Mouse (Mus musculus) forebrain, embryonic 11.5 days (tissue): Measurements from ENCODE around the gene Atp6v1e2. TPM values are rescaled to one million over a fixed set of nuclear protein-coding genes. Genes with fewer than 3 reads are reported as not detected.

Experiments used
- ATAC-seq: fragments of 200-750 bp; cut with Nextera tagmentation; replicated peaks from 2 replicates; pipeline ENCODE4 v1.8.0; 2017; ENCODE audit warnings: moderate TSS enrichment; ENCODE audit not compliant: low FRiP score
- DNase-seq: peaks from one replicate; pipeline ENCODE4 v3.0.0-alpha.2; 2017; ENCODE audit warnings: low spot score
- H3K27ac ChIP-seq: fragments of 300-500 bp; sonication (generic); 2 replicates; pipeline ENCODE4 v1.5.1; 2014; ENCODE audit warnings: low read depth, low read length
- H3K27me3 ChIP-seq: fragments of 300-500 bp; sonication (generic); 2 replicates; pipeline ENCODE4 v1.6.1; 2014; ENCODE audit warnings: mild to moderate bottlenecking, low read length, mixed read lengths; ENCODE audit not compliant: control insufficient read depth, insufficient read depth
- H3K36me3 ChIP-seq: fragments of 300-500 bp; sonication (generic); 2 replicates; pipeline ENCODE4 v1.6.1; 2014; ENCODE audit warnings: mild to moderate bottlenecking, low read length, moderate library complexity, mixed read lengths; ENCODE audit not compliant: control insufficient read depth, insufficient read depth
- H3K4me1 ChIP-seq: fragments of 300-500 bp; sonication (generic); replicated peaks from 2 replicates; pipeline ENCODE4 v1.6.1; 2014; ENCODE audit warnings: low read length, mixed read lengths; ENCODE audit not compliant: control insufficient read depth, insufficient read depth
- H3K4me2 ChIP-seq: fragments of 300-500 bp; sonication (generic); 2 replicates; pipeline ENCODE4 v1.6.1; 2014; ENCODE audit warnings: low read depth, mild to moderate bottlenecking, low read length, moderate library complexity, mixed read lengths; ENCODE audit not compliant: severe bottlenecking
- H3K4me3 ChIP-seq: fragments of 300-500 bp; sonication (generic); 2 replicates; pipeline ENCODE4 v1.5.1; 2014; ENCODE audit warnings: low read depth, low read length
- H3K9ac ChIP-seq: fragments of 300-500 bp; sonication (generic); 2 replicates; pipeline ENCODE4 v1.6.1; 2014; ENCODE audit warnings: low read length
- H3K9me3 ChIP-seq: fragments of 300-500 bp; sonication (generic); 2 replicates; pipeline ENCODE4 v1.6.1; 2016; ENCODE audit warnings: low read length, mixed read lengths; ENCODE audit not compliant: control insufficient read depth
- WGBS: fragments of 180-500 bp; shearing (Covaris S2); extraction: QIAGEN DNeasy Blood & Tissue Kit; methylation state at CpG from one replicate; pipeline ENCODE4 v1.1.7; 2014; 5-methylcytosine and 5-hydroxymethylcytosine counted together
- polyA plus RNA-seq: library from polyadenylated mRNA; unstranded; fragments of >200 nt; fragmentation: Nextera tagmentation; extraction: Ambion mirVana; gene quantifications from 2 replicates; pipeline ENCODE4 v1.2.1, GENCODE M21; 2014

The Atp6v1e2 gene
- polyA plus RNA-seq, 1 experiment from 2014 or later = not detected

DNA sequence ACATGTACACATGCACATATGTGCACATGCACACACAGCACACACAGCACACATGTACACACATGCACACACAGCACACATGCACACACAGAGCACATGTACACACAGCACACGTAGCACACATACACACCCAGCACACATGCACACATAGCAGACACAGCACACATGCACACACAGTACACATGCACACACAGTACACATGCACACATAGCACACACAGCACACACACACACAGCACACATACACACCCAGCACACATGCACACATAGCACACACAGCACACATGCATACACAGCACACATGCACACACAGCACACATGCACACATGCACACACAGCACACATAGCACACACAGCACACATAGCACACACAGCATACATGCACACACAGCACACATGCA is 33.5 kb upstream of the Atp6v1e2 start:
- no peak overlapping the region for H3K4me3 ChIP-seq

DNA sequence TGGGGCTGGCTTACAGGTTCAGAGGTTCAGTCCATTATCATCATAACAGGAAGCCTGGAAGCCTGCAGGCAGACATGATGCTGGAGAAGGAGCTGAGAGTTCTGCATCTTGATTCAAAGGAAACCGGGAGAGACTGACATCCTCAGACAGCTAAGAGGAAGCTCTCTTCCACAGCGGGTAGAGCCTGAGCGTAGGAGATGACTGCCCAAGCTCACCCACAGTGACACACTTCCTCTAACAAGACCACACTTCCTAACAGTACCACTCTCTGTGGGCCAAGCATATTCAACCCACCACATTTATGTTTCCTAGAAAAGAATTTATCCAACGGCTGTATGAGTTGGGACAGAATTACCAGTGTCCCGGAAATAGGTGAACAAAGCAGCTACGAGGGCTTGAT is 30.8 kb upstream of the Atp6v1e2 start:
- ATAC-seq (no peak), DNase-seq (no peak)
- no peaks in the 10 kb centered on the region for H3K27me3 ChIP-seq
- no peak overlapping the region for H3K9ac ChIP-seq
- H3K4me2 ChIP-seq = no peak overlapping the region
- H3K4me1 ChIP-seq = no peaks in the 10 kb centered on the region
- no peaks in the 10 kb centered on the region; the same call in 1 of the 2 replicates for H3K36me3 ChIP-seq
- no peak overlapping the region for H3K27ac ChIP-seq
- no peak overlapping the region for H3K4me3 ChIP-seq
- H3K9me3 ChIP-seq = no peaks in the 10 kb centered on the region
- WGBS = 88% methylated on average over 6 of the region's 6 CpGs

More for the DNA sequence above, 33.5 kb upstream of the Atp6v1e2 start:
- Histone ChIP-seq H3K9me3 (no peaks in the 10 kb centered on the region), H3K27ac (no peak overlapping the region), H3K4me1 (no peaks in the 10 kb centered on the region), H3K4me2 (no peak overlapping the region), H3K27me3 (no peaks in the 10 kb centered on the region), H3K9ac (no peak overlapping the region), H3K36me3 (no peaks in the 10 kb centered on the region; the same call in 1 of the 2 replicates)
- ATAC-seq (no peak), DNase-seq (no peak)
- WGBS = 86% methylated on average over 1 of the region's 1 CpGs

GRCm38 (mm10) chr17:86976387-86976786 is 28.7 kb upstream of the Atp6v1e2 start:
- H3K36me3 ChIP-seq = no peaks in the 10 kb centered on the region; the same call in 1 of the 2 replicates
- H3K9me3 ChIP-seq = no peaks in the 10 kb centered on the region
- DNase-seq (no peak), ATAC-seq (no peak)
- H3K4me1 ChIP-seq = no peaks in the 10 kb centered on the region
- 87% methylated on average over 10 of the region's 10 CpGs for WGBS
- H3K27me3 ChIP-seq = no peaks in the 10 kb centered on the region
- H3K9ac ChIP-seq = no peak overlapping the region
- H3K27ac ChIP-seq = no peak overlapping the region
- no peak overlapping the region for H3K4me3 ChIP-seq
- H3K4me2 ChIP-seq = no peak overlapping the region

DNA sequence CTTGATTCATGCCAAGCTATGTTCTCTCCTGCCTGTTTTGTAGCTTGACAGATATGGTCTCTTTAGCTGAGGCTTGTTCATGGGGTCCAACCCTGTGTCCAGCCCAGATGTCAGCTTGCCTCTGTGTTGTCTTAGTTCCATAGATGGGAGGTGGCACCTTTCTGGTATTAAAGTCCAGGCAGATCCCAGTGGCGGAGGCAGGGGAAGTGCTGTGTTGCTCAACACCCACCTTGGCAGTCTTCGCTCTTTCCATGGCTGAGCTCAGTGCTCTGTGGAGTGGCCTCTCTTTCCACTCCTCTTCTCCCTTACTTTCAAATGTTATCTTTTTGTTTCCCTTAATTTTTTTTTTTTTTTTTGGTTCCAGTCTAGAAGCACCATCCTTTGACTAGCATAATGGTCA is 25.4 kb upstream of the Atp6v1e2 start:
- H3K4me3 ChIP-seq = no peak overlapping the region
- no peak for ATAC-seq
- H3K9ac ChIP-seq = no peak overlapping the region
- H3K27ac ChIP-seq = no peak overlapping the region
- no peaks in the 10 kb centered on the region for H3K27me3 ChIP-seq
- no peak overlapping the region for H3K4me2 ChIP-seq
- WGBS = 100% methylated on average over 2 of the region's 2 CpGs
- no peaks in the 10 kb centered on the region for H3K4me1 ChIP-seq
- no peaks in the 10 kb centered on the region for H3K36me3 ChIP-seq
- DNase-seq = no peak
- H3K9me3 ChIP-seq = no peaks in the 10 kb centered on the region

- Histone ChIP-seq H3K36me3 (no peaks in the 10 kb centered on the region), H3K9ac (no peak overlapping the region), H3K4me2 (no peak overlapping the region), H3K27me3 (no peaks in the 10 kb centered on the region), H3K4me1 (no peaks in the 10 kb centered on the region), H3K27ac (no peak overlapping the region), H3K4me3 (no peak overlapping the region), H3K9me3 (no peaks in the 10 kb centered on the region)
- DNase-seq = no peak
- WGBS = 88% methylated on average over 7 of the region's 7 CpGs
- no peak for ATAC-seq
These were observed 24.2 kb upstream of the Atp6v1e2 start for GRCm38 (mm10) chr17:86971860-86972259.

GRCm38 (mm10) chr17:86971036-86971435 is 23.3 kb upstream of the Atp6v1e2 start:
- DNase-seq (no peak), ATAC-seq (no peak)
- WGBS = 77% methylated on average over 5 of the region's 5 CpGs
- H3K4me3 ChIP-seq = no peak overlapping the region
- no peaks in the 10 kb centered on the region for H3K4me1 ChIP-seq
- H3K9me3 ChIP-seq = no peaks in the 10 kb centered on the region
- no peaks in the 10 kb centered on the region for H3K27me3 ChIP-seq
- no peaks in the 10 kb centered on the region for H3K36me3 ChIP-seq
- H3K27ac ChIP-seq = no peak overlapping the region
- no peak overlapping the region for H3K4me2 ChIP-seq
- no peak overlapping the region for H3K9ac ChIP-seq

GRCm38 (mm10) chr17:86970026-86970750 is 22.5 kb upstream of the Atp6v1e2 start:
- no peak overlapping the region for H3K9ac ChIP-seq
- DNase-seq = no peak
- H3K36me3 ChIP-seq = no peaks in the 10 kb centered on the region

DNA sequence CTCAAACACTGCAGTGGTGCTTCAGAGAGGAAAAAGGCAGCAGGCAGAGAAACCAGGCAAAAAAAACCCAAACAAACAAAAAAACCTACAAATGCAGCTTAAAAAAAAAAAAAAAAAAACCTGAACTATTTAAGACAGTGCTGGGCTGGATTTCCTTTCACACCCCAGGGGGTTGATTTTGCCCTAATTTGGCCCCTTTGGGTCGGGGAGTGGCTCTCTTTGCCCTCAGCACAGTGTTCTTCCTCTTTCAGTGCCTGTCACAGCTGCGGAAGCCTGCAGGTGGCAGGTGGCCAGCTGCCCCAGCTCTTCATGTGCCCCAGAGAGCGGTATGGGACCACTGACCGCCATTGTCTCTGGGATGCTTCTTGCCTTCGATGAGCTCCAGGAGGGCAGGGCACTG is 21.9 kb upstream of the Atp6v1e2 start:
- Histone ChIP-seq H3K4me1 (no peaks in the 10 kb centered on the region; the same call in 1 of the 2 replicates), H3K27ac (no peak overlapping the region), H3K4me3 (no peak overlapping the region), H3K9me3 (no peaks in the 10 kb centered on the region), H3K9ac (no peak overlapping the region), H3K4me2 (no peak overlapping the region), H3K27me3 (no peaks in the 10 kb centered on the region), H3K36me3 (no peaks in the 10 kb centered on the region)
- no peak for ATAC-seq
- 66% methylated on average over 5 of the region's 5 CpGs for WGBS
- no peak for DNase-seq

More at GRCm38 (mm10) chr17:86970026-86970750, 22.5 kb upstream of the Atp6v1e2 start:
- 95% methylated on average over 15 of the region's 15 CpGs for WGBS
- H3K4me3 ChIP-seq = no peak overlapping the region
- no peak overlapping the region for H3K4me2 ChIP-seq
- no peak overlapping the region for H3K27ac ChIP-seq
- no peaks in the 10 kb centered on the region for H3K27me3 ChIP-seq
- no peaks in the 10 kb centered on the region; the same call in 1 of the 2 replicates for H3K4me1 ChIP-seq
- ATAC-seq = no peak
- no peaks in the 10 kb centered on the region for H3K9me3 ChIP-seq

DNA sequence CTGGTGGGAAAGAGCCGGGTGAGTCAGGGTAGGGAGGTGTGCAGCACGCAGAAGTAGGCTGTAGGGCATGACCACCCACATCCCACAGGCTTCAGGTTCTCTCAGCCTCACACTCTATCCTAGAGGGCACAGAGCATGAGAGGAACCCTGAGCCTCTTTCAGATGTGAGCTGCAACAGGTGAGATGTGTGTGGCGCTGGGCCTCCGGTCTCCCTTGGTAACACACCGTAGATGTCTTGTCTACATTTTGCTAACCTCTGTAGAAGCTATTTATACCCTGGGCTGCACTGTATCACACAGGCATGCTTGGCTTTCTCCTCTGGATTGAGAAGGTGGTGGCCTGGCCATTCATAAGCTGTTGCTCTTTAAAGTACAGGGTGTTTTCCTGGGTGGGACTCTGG is 20.9 kb upstream of the Atp6v1e2 start:
- ATAC-seq (no peak), DNase-seq (no peak)
- WGBS = 94% methylated on average over 5 of the region's 5 CpGs
- Histone ChIP-seq H3K4me3 (no peak overlapping the region), H3K4me1 (no peaks in the 10 kb centered on the region; the same call in 1 of the 2 replicates), H3K4me2 (no peak overlapping the region), H3K27ac (no peak overlapping the region), H3K27me3 (no peaks in the 10 kb centered on the region), H3K36me3 (no peaks in the 10 kb centered on the region), H3K9ac (no peak overlapping the region), H3K9me3 (no peaks in the 10 kb centered on the region)
